Mouse (Mus musculus) C2C12 (cell line): ENCODE data around the gene Rhag.

Source experiments
- CTCF ChIP-seq: IDR thresholded peaks from one replicate; pipeline ENCODE4 v1.5.1; 2011; ENCODE audit not compliant: control insufficient read depth, insufficient read depth, insufficient read length
- MAX ChIP-seq: IDR thresholded peaks from one replicate; pipeline ENCODE4 v1.6.1; 2011; ENCODE audit warnings: mild to moderate bottlenecking, control low read depth
- MYOD1 ChIP-seq: IDR thresholded peaks from one replicate; pipeline ENCODE4 v1.6.1; 2011; ENCODE audit warnings: low read depth; ENCODE audit not compliant: control insufficient read depth, insufficient read length
- MYOG ChIP-seq: IDR thresholded peaks from one replicate; pipeline ENCODE4 v1.6.1; 2011; ENCODE audit not compliant: control insufficient read depth, insufficient read length; ENCODE audit errors: extremely low read depth
- USF1 ChIP-seq: IDR thresholded peaks from one replicate; pipeline ENCODE4 v1.6.1; 2011; ENCODE audit warnings: low read depth, mild to moderate bottlenecking, control low read depth, moderate library complexity

GRCm38 (mm10) chr17:40812259-40812658 is 1.3 kb downstream of the Rhag start:
- TF ChIP-seq CTCF (no peak), MYOD1 (no peak), MYOG (no peak), MAX (no peak), USF1 (no peak)
